Mouse (Mus musculus) layer of hippocampus, adult 11-12 months (tissue): Measurements from ENCODE around the gene Phactr2.

Experiments used
- DNase-seq: peaks from one replicate; pipeline ENCODE4 v3.0.0; 2022; ENCODE audit warnings: low spot score

The Phactr2 gene

DNA sequence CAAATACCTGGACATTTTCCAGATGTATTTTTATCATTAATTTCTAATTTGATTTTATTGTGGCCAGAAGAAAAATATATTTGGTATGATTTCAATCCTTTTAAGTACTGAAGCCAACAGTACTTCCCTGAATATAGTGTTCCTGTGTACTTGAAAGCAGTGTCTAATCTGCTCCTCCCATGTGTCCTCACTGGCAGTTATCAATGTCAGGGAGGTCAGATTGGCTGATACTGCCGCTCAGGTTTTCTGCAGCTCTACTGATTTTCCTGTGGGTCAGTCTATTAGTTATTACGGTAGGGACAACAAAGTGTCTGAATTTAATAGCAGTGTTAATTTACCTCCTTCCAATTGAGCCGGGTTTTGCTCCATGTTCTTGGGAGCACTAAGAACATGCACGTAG lies 312.2 kb downstream of the Phactr2 start:
- no peak for DNase-seq

DNA sequence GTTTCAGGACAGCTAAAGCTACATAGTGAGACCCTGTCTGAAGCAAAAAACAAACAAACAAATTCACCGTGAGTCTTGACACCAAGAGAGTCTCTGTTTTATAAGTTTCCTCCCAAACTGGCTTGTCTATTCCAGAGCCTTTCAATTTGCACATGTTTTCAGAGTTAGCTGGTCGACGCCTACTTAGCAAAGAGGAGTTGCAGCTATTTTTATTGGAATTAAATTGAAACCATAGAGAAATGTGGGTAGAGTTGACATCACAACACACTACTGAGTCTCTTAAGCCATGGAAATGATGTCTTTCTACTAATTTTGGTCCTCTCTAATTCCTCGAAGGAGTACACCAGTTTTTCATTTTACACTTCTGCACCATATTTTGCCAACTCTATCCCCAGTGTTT lies 313.3 kb downstream of the Phactr2 start:
- DNase-seq = no peak
